ENCODE assay signal across 20 mouse cellular contexts in genomic region chr5:62857502-62857901, GRCm38 (mm10). TPM values are rescaled to one million over a fixed set of nuclear protein-coding genes. Genes with fewer than 3 reads are reported as not detected.
"Had no signal": no experiment of that assay in that cellular context is flagged by ENCODE, and none has a peak within 500 bp of the region (broad histone marks: within the 10 kb centered on the region; RNA-seq: fewer than 3 reads in every experiment).

No protein-coding gene starts in this region.

- H3K27ac ChIP-seq: liver, embryonic 15.5 days; lung, embryonic 15.5 days; midbrain, embryonic 13.5 days; midbrain, embryonic 15.5 days; neural tube, embryonic 12.5 days; stomach, embryonic 15.5 days; stomach, postnatal 0 days had no signal

- H3K9ac ChIP-seq: liver, embryonic 15.5 days; liver, postnatal 0 days; lung, embryonic 15.5 days; midbrain, embryonic 13.5 days; midbrain, embryonic 15.5 days; neural tube, embryonic 12.5 days; stomach, embryonic 15.5 days had no signal

- H3K4me1 ChIP-seq: liver, embryonic 15.5 days; lung, embryonic 15.5 days; midbrain, embryonic 13.5 days; midbrain, embryonic 15.5 days; neural tube, embryonic 12.5 days; stomach, embryonic 15.5 days had no signal

- H3K4me2 ChIP-seq: liver, embryonic 15.5 days; lung, embryonic 15.5 days; midbrain, embryonic 11.5 days; midbrain, embryonic 13.5 days; midbrain, embryonic 15.5 days; neural tube, embryonic 12.5 days; stomach, embryonic 15.5 days had no signal

- DNase-seq: liver, postnatal 0 days; lung, adult 2 months; lung, postnatal 14 days; right cerebral cortex, postnatal 14 days; spleen, adult 18-20 months had no signal

- H3K27me3 ChIP-seq: liver, embryonic 15.5 days; lung, embryonic 15.5 days; megakaryocyte, embryonic 14.5 days; midbrain, embryonic 13.5 days; midbrain, embryonic 15.5 days; neural tube, embryonic 12.5 days; stomach, embryonic 15.5 days had no signal

- H3K9me3 ChIP-seq: liver, embryonic 15.5 days; lung, embryonic 15.5 days; megakaryocyte, embryonic 14.5 days; midbrain, embryonic 13.5 days; midbrain, embryonic 15.5 days; neural tube, embryonic 12.5 days; stomach, embryonic 15.5 days had no signal

- ATAC-seq: lung, postnatal 0 days; midbrain, embryonic 13.5 days; midbrain, embryonic 15.5 days had no signal

- H3K36me3 ChIP-seq: liver, embryonic 15.5 days; lung, embryonic 15.5 days; midbrain, embryonic 13.5 days; midbrain, embryonic 15.5 days; neural tube, embryonic 12.5 days; stomach, embryonic 15.5 days had no signal

- H3K4me3 ChIP-seq: liver, embryonic 15.5 days; lung, embryonic 15.5 days; megakaryocyte, embryonic 14.5 days; midbrain, embryonic 13.5 days; midbrain, embryonic 15.5 days; neural tube, embryonic 12.5 days; stomach, embryonic 15.5 days had no signal

RNA-seq across cellular contexts. Expression of gene Dthd1, which starts 43.9 kb away (rescaled TPM):
- polyA plus RNA-seq: liver, embryonic 15.5 days; liver, postnatal 0 days; lung, adult 2 months; lung, embryonic 15.5 days; lung, postnatal 0 days; macrophage; midbrain, embryonic 11.5 days; midbrain, embryonic 13.5 days; midbrain, embryonic 15.5 days; midbrain, postnatal 0 days; neural tube, embryonic 12.5 days; neural tube, embryonic 14.5 days; stomach, embryonic 15.5 days; thymus, postnatal 0 days; urinary bladder, adult 2 months had no signal
